ENCODE assay signal across 22 mouse cellular contexts in genomic region chr14:54770373-54770772, GRCm38 (mm10). TPM values are rescaled to one million over a fixed set of nuclear protein-coding genes. Genes with fewer than 3 reads are reported as not detected.
A peak's percentile ranks its signal among the peaks of the same experiment; 100 is the strongest.
DNase-seq lines count a peak whose midpoint lies in the region; ATAC-seq lines count a peak whose summit lies in the region.
"Had no signal": no experiment of that assay in that cellular context is flagged by ENCODE, and none has a peak within 500 bp of the region (broad histone marks: within the 10 kb centered on the region; RNA-seq: fewer than 3 reads in every experiment).

No protein-coding gene starts in this region.

- intact Hi-C loops in heart, postnatal 25 days (cut with DNase I): loop anchor here (5.0 kb wide), 1 partner anchor 33 kb away; no protein-coding TSS in a partner anchor

- ATAC-seq in megakaryocyte, adult 5-6 weeks (ENCODE audit: poor library complexity, severe bottlenecking): peak; percentile 83
- ATAC-seq: forebrain, embryonic 16.5 days; intestine, embryonic 16.5 days had no signal

- DNase-seq in cerebellum, adult 8-10 months: peak; percentile 19
- no peak for DNase-seq in cerebellum, postnatal 36 days
- DNase-seq in lung, postnatal 36 days: peak; percentile 10
- no peak for DNase-seq in lung, adult 18-20 months
- DNase-seq in embryo, embryonic 10 days (ENCODE audit: low spot score): no peak
- no peak for DNase-seq in heart, postnatal 25 days (ENCODE audit: low spot score)
- DNase-seq: adrenal gland, postnatal 25 days; gastrocnemius, postnatal 14 days; heart, adult 11 months; heart, postnatal 4 days; kidney, adult 8-10 months; kidney, postnatal 10 days; layer of hippocampus, postnatal 36 days; midbrain, embryonic 14.5 days; retina, postnatal 1 day; right cerebral cortex, postnatal 25 days; spleen, adult 18-20 months; thymus, adult 18-20 months; thymus, postnatal 25 days had no signal

RNA-seq across cellular contexts. Expression of gene Slc7a8, which starts 11.4 kb away (rescaled TPM):
- 9.1 and 14.3 TPM in 2 replicates for total RNA-seq in megakaryocyte, adult 5-6 weeks (2015)
- total RNA-seq in megakaryocyte, adult 5-6 weeks (2017): 1.3 and 2.8 TPM in 2 replicates
- 1 to 10 TPM; 2.4 to 2.8 TPM for total RNA-seq in heart, postnatal 25 days (2021)

RNA-seq across cellular contexts. Expression of gene Rnf212b, which starts 43.6 kb away (rescaled TPM):
- not detected in 2 replicates for total RNA-seq in megakaryocyte, adult 5-6 weeks (2015)
- total RNA-seq in megakaryocyte, adult 5-6 weeks (2017): not detected in 2 replicates
- total RNA-seq in heart, postnatal 25 days (2021): not detected
- total RNA-seq: heart, postnatal 4 days; layer of hippocampus, postnatal 36 days had no signal

RNA-seq across cellular contexts. Expression of gene Cebpe, which starts 58.4 kb away (rescaled TPM):
- total RNA-seq in megakaryocyte, adult 5-6 weeks (2015): 24.4 and 26.0 TPM in 2 replicates
- 41.9 and 52.8 TPM in 2 replicates for total RNA-seq in megakaryocyte, adult 5-6 weeks (2017)
- total RNA-seq in heart, postnatal 25 days (2021): not detected
- total RNA-seq: adrenal gland, postnatal 25 days; gastrocnemius, postnatal 14 days; heart, postnatal 4 days; layer of hippocampus, postnatal 36 days had no signal

Comparison
In these comparisons a context has a peak if more than half of its experiments do, and no peak if none do; other contexts are left out.
1. DNase-seq: peak in cerebellum, adult 8-10 months (single experiment) and lung, postnatal 36 days (single experiment); none in cerebellum, postnatal 36 days (0 of 2), lung, adult 18-20 months (0 of 2), embryo, embryonic 10 days (single experiment) and heart, postnatal 25 days (single experiment).
2. RNA of gene Cebpe, which starts 58.4 kb away (total RNA-seq): 24.4 to 52.8 TPM in megakaryocyte, adult 5-6 weeks; not detected in heart, postnatal 25 days; every median in the first group is over 10 times any median in the second.